Mouse (Mus musculus) hindbrain, embryonic 12.5 days (tissue): ENCODE measurements around the gene Arl5c. TPM values are rescaled to one million over a fixed set of nuclear protein-coding genes. Genes with fewer than 3 reads are reported as not detected.

Source experiments
- ATAC-seq: fragments of 200-750 bp; cut with Nextera tagmentation; 2 replicates; pipeline ENCODE4 v1.8.0; 2017; ENCODE audit warnings: moderate TSS enrichment; ENCODE audit not compliant: low FRiP score
- H3K27ac ChIP-seq: fragments of 300-500 bp; sonication (generic); 2 replicates; pipeline ENCODE4 v1.5.1; 2016; ENCODE audit warnings: mild to moderate bottlenecking
- H3K27me3 ChIP-seq: fragments of 300-500 bp; sonication (generic); 2 replicates; pipeline ENCODE4 v1.6.1; 2016; ENCODE audit warnings: mild to moderate bottlenecking
- H3K36me3 ChIP-seq: fragments of 300-500 bp; sonication (generic); 2 replicates; pipeline ENCODE4 v1.6.1; 2016; ENCODE audit warnings: mild to moderate bottlenecking
- H3K4me1 ChIP-seq: fragments of 300-500 bp; sonication (generic); 2 replicates; pipeline ENCODE4 v1.6.1; 2016
- H3K4me2 ChIP-seq: fragments of 300-500 bp; sonication (generic); replicated peaks from 2 replicates; pipeline ENCODE4 v1.6.1; 2016; ENCODE audit warnings: mild to moderate bottlenecking
- H3K4me3 ChIP-seq: fragments of 300-500 bp; sonication (generic); 2 replicates; pipeline ENCODE4 v1.5.1; 2016; ENCODE audit warnings: mild to moderate bottlenecking
- H3K9ac ChIP-seq: fragments of 300-500 bp; sonication (generic); 2 replicates; pipeline ENCODE4 v1.6.1; 2016; ENCODE audit warnings: mild to moderate bottlenecking, moderate library complexity
- H3K9me3 ChIP-seq: fragments of 300-500 bp; sonication (generic); replicated peaks from 2 replicates; pipeline ENCODE4 v1.6.1; 2016; ENCODE audit warnings: mild to moderate bottlenecking
- WGBS: fragments of 180-500 bp; shearing (Covaris S2); methylation state at CpG from one replicate; pipeline ENCODE4 v1.1.7; 2016; 5-methylcytosine and 5-hydroxymethylcytosine counted together
- polyA plus RNA-seq: library from polyadenylated mRNA; unstranded; fragments of >200 nt; fragmentation: Nextera tagmentation; extraction: Ambion mirVana; gene quantifications from 2 replicates; pipeline ENCODE4 v1.2.1, GENCODE M21; 2016

Arl5c gene
- polyA plus RNA-seq, 1 experiment from 2014 or later = 7.0 TPM

DNA sequence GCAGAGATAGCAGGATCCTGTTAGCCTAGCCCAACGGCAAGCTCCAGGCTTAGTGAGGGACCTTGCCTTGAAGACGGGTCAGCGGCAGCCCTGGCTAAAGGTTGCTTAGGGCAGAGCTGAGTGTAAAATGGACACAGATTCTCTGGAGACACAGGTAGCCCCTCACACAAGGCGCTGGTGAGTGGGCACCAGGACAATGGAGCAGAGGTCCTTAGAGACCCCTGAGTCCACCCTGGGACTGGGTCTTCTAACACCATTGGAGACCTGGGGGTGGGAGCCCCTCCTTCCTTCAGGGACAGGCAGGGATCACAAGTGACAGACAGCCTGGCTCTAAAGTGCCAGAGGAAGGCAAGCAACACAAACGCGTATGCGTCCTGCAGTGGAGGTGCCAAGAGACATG is 25.2 kb downstream of the Arl5c start:
- Histone ChIP-seq H3K4me3 (no peak overlapping the region), H3K4me1 (no peaks in the 10 kb centered on the region; the same call in 1 of the 2 replicates)
- 84% methylated on average over 7 of the region's 7 CpGs for WGBS

DNA sequence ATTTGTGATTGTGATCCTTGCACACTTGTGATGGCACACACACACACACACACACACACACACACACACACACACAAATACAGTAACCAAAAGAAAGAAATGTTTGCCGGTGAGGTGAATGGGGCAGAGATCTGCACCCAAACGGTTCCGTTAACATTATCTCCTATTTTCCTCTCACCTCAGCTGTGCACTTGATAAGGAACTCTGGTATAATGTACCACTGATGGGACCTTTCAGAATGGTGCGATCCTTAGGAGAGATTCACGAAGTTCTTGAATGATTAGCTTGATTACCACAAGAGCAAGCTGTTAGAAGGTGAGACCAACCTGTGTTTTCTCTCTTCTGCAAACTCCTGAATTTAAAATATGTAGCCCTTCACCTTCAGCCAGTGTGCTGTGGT is 27.6 kb downstream of the Arl5c start:
- no peaks in the 10 kb centered on the region; the same call in 1 of the 2 replicates for H3K4me1 ChIP-seq
- H3K36me3 ChIP-seq = no peaks in the 10 kb centered on the region
- no peak overlapping the region for H3K4me3 ChIP-seq
- no peak for ATAC-seq
- WGBS = 83% methylated on average over 5 of the region's 5 CpGs
- no peaks in the 10 kb centered on the region; the same call in 1 of the 2 replicates for H3K27me3 ChIP-seq
- H3K27ac ChIP-seq = no peak overlapping the region
- H3K4me2 ChIP-seq = no peak overlapping the region
- no peak overlapping the region for H3K9ac ChIP-seq
- no peaks in the 10 kb centered on the region for H3K9me3 ChIP-seq

More for the DNA sequence above, 25.2 kb downstream of the Arl5c start:
- ATAC-seq = no peak
- H3K27me3 ChIP-seq = no peaks in the 10 kb centered on the region
- H3K27ac ChIP-seq = no peak overlapping the region
- no peak overlapping the region for H3K9ac ChIP-seq
- no peaks in the 10 kb centered on the region for H3K9me3 ChIP-seq
- H3K36me3 ChIP-seq = no peaks in the 10 kb centered on the region
- H3K4me2 ChIP-seq = no peak overlapping the region

DNA sequence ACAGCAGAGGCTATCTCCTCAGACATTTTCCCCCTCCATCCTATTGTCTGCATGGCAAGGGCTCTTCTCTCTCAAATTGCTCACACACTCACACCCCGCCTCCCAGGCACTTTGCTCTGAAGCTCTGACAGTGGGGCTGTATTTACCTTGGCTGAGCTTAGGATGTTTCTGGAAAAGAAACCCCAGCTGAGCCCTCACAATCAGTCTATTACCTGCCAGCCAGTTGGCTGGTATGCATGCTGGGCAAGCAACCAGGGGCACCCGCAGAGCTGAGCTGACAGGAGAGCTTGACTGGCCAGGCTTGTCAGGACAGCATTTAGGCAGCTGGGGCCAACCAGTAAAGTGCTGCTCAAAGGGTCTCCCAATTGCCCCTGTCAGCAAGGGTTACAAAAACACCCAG is 28.9 kb downstream of the Arl5c start:
- H3K9ac ChIP-seq = no peak overlapping the region
- ATAC-seq = no peak

DNA sequence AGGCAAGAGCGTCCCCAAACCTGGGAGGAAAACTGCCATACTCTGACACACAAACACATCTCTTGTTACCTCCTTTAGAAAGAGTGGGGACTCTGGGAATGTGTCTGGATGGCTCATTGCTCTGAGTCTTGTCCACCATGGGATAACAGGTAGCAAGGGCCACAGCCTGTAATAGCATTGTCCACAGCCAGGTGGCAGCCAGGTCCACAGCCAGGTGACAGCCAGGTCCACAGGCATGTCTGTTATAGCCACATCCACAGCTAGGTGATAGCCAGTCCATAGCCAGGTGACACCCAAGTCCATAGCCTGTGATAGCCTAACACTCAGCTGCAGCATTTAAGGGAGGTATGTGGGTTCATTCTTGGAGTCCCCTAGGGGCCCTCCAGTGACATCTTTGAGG is 35.1 kb downstream of the Arl5c start:
- Histone ChIP-seq H3K4me3 (no peak overlapping the region), H3K4me1 (peaks cover 15% of the 10 kb centered on the region), H3K9me3 (no peaks in the 10 kb centered on the region), H3K27ac (no peak overlapping the region), H3K36me3 (no peaks in the 10 kb centered on the region), H3K27me3 (no peaks in the 10 kb centered on the region; the same call in 1 of the 2 replicates), H3K4me2 (no peak overlapping the region), H3K9ac (no peak overlapping the region)
- no peak for ATAC-seq
- WGBS = 75% methylated on average over 1 of the region's 1 CpGs

More for the DNA sequence above, 28.9 kb downstream of the Arl5c start:
- H3K4me1 ChIP-seq = no peaks in the 10 kb centered on the region; the same call in 1 of the 2 replicates
- no peaks in the 10 kb centered on the region for H3K9me3 ChIP-seq
- no peak overlapping the region for H3K27ac ChIP-seq
- WGBS = 26% methylated on average over 2 of the region's 2 CpGs
- H3K36me3 ChIP-seq = no peaks in the 10 kb centered on the region
- no peak overlapping the region for H3K4me3 ChIP-seq
- H3K4me2 ChIP-seq = no peak overlapping the region
- no peaks in the 10 kb centered on the region; the same call in 1 of the 2 replicates for H3K27me3 ChIP-seq

DNA sequence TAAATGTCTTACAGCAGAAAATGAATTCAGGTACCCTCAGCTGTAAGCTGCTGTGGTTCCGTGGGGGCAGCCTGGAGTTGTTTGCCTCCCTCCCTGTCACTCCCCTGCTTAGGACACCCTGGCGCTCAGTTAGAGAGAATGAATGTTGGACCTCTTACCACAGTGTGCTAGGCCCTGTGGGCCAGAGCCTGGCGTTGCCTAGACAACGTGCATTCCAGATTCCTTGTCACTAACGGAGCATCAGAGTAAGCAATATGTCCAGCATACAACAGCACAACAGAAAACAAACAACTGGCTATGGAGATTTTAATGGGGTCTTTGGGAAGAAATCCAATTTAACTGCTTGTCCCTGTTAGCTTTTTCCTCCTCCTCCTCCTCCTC is 36.7 kb downstream of the Arl5c start:
- Histone ChIP-seq H3K36me3 (no peaks in the 10 kb centered on the region), H3K27me3 (no peaks in the 10 kb centered on the region), H3K27ac (no peak overlapping the region), H3K4me3 (no peak overlapping the region), H3K9me3 (no peaks in the 10 kb centered on the region), H3K4me2 (no peak overlapping the region), H3K4me1 (peaks cover 21% of the 10 kb centered on the region), H3K9ac (no peak overlapping the region)
- 54% methylated on average over 5 of the region's 5 CpGs for WGBS
- ATAC-seq = no peak

DNA sequence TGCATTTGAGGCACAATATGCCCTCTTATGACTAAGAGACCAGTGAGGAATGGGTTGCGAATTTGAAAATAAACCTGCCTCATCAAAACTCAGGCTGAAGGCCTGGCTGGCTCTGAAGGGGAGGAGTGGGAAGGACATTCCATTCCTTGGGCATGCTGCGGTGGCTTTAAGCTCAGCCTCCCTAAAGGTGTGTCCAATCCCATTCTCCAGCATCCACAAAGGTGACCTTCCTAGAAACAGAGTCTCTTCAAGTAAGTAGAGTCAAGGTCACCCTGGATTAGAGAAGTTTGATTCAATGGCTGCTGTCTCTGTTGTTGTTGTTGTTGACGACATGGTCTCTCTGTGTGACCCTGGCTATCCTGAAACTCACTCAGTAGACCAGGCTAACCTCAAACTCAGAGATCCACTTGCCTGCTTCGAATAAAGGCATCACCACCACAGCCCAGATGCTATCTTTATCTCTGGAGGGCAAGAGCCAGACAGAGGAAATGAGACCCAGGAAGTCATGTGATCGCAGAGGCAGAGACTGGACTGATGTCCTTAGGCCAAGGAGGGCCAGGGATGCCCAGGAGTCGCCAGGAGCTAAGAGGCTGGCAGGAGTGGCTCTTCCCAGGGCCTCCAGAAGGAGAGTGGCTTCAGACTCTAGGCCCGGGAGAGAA is 37.2 kb downstream of the Arl5c start:
- WGBS = 78% methylated on average over 7 of the region's 7 CpGs
- Histone ChIP-seq H3K27ac (no peak overlapping the region), H3K9ac (no peak overlapping the region)

DNA sequence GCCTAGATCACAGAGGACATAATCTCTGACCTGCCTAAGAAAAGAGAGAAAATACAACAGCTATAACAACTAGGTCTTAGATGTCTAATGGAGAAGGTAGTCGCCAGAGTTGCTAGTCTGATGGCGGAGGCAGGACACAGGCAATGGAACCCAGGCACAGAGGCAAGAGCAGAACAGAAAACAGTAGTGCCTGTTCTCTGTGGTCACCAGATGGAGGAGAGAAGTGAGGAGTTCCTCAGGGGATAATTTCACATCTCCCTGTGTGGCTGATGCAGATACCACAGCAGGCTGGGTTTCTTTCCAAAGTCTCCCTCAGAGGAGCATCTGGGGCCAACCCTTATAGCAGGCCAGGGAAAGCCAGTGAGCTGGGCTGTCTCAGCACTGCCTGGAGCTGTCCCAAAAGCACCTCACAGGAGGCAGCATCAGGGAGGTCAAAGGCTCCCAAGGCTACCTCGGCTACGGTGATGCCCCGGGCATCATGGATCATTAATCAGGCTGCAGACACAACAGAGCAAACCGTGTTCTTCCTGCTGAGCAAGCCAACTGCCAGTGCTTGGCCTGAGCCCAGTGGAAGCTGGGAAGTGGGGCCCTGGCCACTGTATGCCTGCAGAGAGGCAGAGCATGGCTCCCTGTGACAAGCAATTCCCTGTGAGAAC is 38.9 kb downstream of the Arl5c start:
- Histone ChIP-seq H3K9ac (0 out of 2 replicates have a peak overlapping the region, but pooled peaks have one; percentile 4), H3K4me2 (no peak overlapping the region), H3K27ac (no peak overlapping the region), H3K4me1 (peaks cover 21% of the 10 kb centered on the region), H3K27me3 (no peaks in the 10 kb centered on the region), H3K4me3 (no peak overlapping the region), H3K9me3 (no peaks in the 10 kb centered on the region), H3K36me3 (no peaks in the 10 kb centered on the region)
- ATAC-seq = no peak
- WGBS = 46% methylated on average over 6 of the region's 6 CpGs

More for the DNA sequence above, 37.2 kb downstream of the Arl5c start:
- no peak for ATAC-seq
- H3K36me3 ChIP-seq = no peaks in the 10 kb centered on the region
- no peaks in the 10 kb centered on the region for H3K9me3 ChIP-seq
- no peak overlapping the region for H3K4me2 ChIP-seq
- H3K4me1 ChIP-seq = peaks cover 21% of the 10 kb centered on the region
- no peaks in the 10 kb centered on the region for H3K27me3 ChIP-seq
- no peak overlapping the region for H3K4me3 ChIP-seq

DNA sequence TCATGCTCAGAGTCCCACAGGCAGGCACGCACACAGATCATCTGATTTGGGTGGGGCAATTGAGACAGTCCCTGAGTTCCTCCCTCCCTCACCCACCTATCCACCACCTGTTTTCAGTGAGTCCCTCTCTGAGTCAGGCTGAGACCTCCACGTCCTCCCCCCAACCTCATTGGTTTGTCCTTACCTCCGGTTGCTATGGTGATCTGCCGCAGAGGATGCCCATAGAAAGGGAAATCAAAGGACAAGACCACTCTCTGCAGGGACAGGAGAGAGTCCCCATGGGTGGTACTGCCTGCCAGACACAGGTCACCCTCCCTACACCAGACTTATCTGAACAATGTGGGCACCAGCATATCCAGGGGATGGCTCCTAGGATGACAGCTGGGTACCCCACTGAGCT is 40.1 kb downstream of the Arl5c start:
- Histone ChIP-seq H3K36me3 (no peaks in the 10 kb centered on the region), H3K27ac (no peak overlapping the region), H3K9ac (no peak overlapping the region), H3K4me1 (peaks cover 21% of the 10 kb centered on the region), H3K27me3 (no peaks in the 10 kb centered on the region; the same call in 1 of the 2 replicates), H3K4me2 (no peak overlapping the region), H3K9me3 (no peaks in the 10 kb centered on the region), H3K4me3 (no peak overlapping the region)
- 40% methylated on average over 4 of the region's 4 CpGs for WGBS
- ATAC-seq = no peak

DNA sequence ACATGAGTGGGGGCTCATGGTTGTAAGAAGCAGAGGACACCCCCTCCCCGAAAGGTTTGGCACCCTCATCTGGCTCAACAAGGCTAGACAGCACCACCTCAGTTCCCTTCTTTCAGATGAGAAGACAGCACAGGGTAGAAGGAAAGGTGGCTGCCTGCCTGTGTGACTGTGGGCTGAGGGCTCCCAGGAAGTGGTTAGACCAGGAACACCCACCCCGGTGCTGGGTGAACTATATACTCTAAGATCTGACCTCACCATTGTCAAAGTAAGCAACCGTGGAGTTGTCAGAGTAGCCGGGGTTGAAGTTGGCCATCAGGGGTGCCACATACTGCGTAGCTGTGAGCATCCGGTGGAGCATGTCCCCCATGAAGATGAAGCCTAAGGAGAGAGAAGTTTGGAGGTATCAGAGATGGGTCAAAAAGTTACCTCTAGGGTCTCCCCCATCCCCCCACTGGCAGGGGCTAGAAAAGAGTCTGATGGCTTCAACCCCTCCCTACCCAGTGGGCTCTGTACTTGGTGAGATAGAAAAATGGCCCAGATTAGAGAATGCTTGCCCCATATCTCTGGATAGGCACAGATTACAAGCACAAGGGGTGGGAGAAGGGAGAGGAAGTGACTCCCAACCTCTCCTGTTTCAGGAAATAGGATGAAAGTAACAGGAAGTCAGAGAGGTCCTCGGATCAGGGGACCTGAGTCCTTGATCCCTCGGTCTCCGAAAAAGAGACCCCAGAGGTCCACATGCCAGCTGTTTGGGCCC is 40.7 kb downstream of the Arl5c start:
- Histone ChIP-seq H3K36me3 (no peaks in the 10 kb centered on the region), H3K27ac (no peak overlapping the region), H3K4me1 (peaks cover 25% of the 10 kb centered on the region), H3K4me3 (no peak overlapping the region), H3K9ac (no peak overlapping the region), H3K4me2 (no peak overlapping the region), H3K9me3 (no peaks in the 10 kb centered on the region), H3K27me3 (no peaks in the 10 kb centered on the region; the same call in 1 of the 2 replicates)
- 84% methylated on average over 9 of the region's 9 CpGs for WGBS
- ATAC-seq = no peak

DNA sequence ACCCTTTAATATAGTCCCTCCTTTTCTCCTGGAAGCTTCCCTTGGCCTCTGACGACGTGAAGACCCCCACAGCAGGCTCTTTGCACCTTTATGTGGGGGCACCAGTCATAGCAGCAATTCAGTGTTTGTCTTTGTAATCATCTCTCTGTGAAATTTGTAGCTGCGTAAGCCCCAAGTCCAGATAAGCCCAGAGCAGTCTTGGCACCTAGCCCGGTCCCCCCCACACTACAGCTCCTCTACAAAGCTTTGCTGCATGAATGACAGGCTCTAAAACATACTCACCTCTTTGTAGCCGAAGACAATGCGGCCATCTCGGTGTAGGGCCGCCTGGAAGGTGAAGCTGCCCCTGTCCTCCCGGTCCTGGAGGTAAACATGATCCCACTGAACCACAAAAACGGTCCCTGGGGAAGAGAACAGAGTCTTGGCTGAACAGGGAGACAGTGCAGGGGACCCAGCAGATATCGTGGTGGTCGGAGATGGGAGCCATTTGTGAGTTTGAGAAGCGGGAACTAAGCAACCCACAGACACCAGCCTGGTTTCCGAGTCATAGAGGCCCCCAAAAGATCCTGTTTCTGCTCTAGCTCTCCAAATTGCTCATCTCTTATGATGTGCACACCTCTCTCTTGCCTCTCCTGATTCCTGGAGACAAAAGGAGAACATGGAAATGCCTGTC is 41.4 kb downstream of the Arl5c start:
- Histone ChIP-seq H3K27ac (no peak overlapping the region), H3K9me3 (no peaks in the 10 kb centered on the region), H3K4me1 (peaks cover 31% of the 10 kb centered on the region), H3K4me3 (no peak overlapping the region), H3K4me2 (no peak overlapping the region), H3K27me3 (no peaks in the 10 kb centered on the region; the same call in 1 of the 2 replicates), H3K36me3 (no peaks in the 10 kb centered on the region), H3K9ac (no peak overlapping the region)
- ATAC-seq = no peak
- WGBS = 78% methylated on average over 14 of the region's 14 CpGs

DNA sequence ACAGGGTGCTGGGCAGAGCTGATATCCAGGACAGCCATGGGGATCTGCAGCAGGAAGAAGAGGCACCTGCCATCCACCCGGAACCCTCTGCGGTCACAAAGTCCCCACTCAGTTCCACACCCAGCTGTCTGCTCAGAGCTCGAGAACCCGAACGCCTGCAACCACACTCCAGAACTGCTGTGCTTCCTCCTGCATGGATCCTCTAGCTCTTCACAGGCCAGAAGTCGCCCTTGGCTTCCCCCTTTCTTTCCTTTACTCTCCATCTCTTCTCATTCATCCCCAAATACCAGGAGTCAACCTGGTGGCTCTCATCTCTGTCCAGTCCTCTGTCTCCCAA is 42.1 kb downstream of the Arl5c start:
- Histone ChIP-seq H3K27ac (no peak overlapping the region), H3K4me1 (peaks cover 30% of the 10 kb centered on the region), H3K9ac (no peak overlapping the region), H3K27me3 (no peaks in the 10 kb centered on the region; the same call in 1 of the 2 replicates), H3K4me3 (no peak overlapping the region), H3K36me3 (no peaks in the 10 kb centered on the region), H3K4me2 (no peak overlapping the region), H3K9me3 (no peaks in the 10 kb centered on the region)
- no peak for ATAC-seq
- WGBS = 93% methylated on average over 6 of the region's 6 CpGs
